Mouse (Mus musculus): ENCODE measurements at regions not wholly inside any gene's neighbourhood (a gene's known extent, or its start where the extent isn't known, plus 50 kb on each side); places are given as distances from the start of the nearest gene placed in this dataset.

DNA sequence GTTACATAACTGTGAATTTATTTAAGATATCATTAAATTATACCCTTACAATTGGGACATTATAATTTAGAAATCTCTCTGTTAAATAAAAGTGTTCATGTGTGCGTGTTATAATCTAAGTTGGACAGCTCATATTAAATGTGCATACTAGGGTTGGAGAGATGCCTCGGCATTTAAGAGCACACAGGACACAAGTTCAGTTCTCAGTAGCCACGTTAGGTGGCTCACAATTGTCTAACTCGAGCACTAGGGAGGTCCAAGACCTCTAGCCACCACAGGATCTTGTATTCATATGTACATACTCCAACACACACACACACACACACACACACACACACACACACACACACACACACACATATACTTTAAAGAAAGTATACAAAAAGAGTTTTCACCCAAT, 56.0 kb downstream of the Foxf2 start:
- DNase-seq (ENCODE audit: low spot score) = no peak

DNA sequence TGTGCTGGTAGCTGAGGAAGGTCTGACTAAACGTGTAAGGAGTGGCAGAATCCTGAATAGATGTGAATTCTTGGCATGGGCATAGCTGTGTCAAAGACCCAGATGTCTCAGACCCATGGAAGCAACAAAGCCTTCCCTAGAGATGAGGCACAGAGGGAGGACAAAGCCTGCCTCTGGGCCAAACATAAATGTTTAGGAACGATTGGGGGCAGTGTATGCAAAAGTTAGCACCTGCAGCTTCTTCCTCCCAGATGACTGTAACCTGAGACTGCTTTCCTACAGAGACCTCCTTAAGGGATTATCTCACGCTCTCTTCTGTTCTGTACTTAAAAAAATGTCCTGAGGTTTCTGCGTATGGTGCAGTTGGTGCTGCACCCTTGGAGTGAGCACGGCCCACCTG, 57.7 kb downstream of the Foxf2 start:
- no peak for DNase-seq (ENCODE audit: low spot score)

DNA sequence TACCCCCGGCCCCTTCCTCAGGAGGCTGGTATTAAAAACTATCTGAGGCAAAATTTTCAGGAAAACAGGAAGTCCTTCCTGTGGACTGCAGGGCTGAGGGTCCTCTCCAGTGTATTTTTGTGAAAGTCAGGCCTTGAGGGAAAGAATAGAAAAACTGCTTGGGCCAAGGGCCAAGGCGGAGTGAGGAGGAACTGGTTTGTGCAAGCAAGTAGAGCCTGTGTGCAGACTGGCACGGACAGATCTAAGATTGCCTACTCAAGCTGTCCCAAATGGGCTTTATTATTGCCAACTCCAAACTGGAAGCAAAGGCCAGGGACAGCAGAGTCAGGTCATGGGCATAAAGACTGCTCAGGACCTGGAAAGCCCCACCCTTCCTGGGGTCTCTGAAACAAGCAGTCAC, 62.9 kb downstream of the Foxf2 start:
- no peak for DNase-seq (ENCODE audit: low spot score)

DNA sequence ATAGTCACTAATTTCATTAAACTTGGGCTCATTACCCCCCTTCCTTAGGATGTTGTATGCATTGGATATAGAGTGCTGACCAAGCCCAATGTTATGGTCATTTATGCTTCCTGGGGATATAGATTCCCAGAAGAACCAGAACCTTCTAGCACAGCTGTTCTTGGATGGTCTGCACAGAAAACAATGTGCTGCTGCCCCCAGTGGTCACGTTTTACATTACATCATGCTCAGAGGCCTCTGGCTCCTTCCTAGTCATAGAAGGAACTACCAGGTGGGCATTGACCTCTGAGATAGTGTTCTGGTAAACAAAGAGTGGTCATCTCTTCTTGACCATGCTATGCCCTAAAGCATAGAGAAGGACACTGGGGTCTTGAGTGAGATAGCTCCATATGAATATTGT, 63.7 kb downstream of the Foxf2 start:
- DNase-seq (ENCODE audit: low spot score) = peak; percentile 6

DNA sequence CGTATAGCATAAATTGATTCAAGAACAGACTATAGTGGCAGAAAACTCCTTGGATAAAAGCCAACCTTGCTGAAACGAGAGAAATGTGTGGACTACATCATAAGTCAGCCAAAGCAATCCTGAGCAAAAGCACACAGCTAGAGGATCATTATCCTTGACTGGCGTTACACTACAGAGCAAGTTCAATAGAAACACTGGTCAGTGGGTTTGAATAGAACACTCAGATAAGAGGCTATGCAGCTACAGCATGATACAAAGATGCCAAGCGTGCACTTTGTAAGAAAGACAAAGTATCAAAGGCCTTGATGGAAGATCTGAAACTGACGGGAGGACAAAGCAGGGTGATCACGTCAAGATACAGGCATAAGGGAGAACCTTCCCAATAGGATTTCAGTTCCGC, 70.1 kb downstream of the Foxf2 start:
- no peak for DNase-seq (ENCODE audit: low spot score)

DNA sequence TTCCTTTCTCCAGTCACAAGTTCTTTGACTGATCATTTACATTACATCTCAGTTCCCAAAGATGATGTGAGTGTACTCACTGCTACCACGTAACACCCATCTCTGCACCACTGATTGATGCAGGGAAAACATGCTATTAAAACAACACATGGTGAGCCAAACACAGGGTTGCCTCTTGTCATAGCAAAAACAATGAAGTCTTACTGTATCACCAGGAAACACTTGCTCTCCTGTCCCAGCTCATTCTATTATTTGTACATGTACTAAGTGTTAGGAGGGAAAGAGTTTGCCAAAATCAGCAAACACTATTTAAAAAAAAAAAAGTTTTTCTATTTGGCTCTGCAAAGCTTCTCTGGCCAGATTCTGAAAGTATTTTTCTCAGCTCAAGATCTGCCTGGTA, 78.6 kb downstream of the Foxf2 start:
- no peak for DNase-seq (ENCODE audit: low spot score)

DNA sequence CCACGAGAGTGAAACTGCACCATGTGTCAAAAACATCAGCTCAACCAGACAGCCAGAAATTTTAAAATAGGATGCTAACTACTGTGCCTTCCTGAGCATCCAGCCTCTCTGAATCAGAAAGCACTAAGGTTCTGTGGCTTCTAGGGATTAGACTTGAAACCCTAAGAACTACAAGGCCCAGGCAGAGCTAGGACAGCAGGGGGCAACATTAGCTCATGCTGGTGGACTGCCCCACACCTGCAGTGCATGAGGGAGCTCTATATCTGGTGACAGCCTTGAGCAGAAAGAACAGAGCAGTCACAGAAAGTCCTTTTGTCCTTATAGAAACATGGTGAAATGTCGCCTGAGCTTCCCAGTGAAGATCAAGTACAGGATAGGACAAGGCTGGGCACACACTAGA, 79.8 kb downstream of the Foxf2 start:
- DNase-seq (ENCODE audit: low spot score) = no peak

DNA sequence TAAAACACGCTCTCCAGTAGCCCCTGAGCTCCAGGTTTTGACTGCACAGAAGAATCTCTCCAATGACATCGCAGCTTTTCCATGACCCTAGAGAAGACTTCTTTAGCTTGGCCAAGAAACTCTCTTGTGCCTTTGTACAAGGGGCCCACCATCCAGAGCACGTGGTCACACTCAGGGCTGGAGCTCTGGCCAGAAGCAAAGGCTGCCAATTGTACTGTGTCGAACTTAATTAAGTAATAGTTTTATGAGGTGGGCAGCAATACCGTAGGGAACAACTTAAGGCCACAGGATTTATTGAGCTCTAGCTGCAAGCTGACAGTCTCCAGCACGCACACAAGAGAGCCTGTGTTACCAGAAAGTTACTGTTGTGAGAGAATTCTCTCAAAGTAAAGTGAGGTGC, 85.1 kb downstream of the Foxf2 start:
- DNase-seq (ENCODE audit: low spot score) = no peak

DNA sequence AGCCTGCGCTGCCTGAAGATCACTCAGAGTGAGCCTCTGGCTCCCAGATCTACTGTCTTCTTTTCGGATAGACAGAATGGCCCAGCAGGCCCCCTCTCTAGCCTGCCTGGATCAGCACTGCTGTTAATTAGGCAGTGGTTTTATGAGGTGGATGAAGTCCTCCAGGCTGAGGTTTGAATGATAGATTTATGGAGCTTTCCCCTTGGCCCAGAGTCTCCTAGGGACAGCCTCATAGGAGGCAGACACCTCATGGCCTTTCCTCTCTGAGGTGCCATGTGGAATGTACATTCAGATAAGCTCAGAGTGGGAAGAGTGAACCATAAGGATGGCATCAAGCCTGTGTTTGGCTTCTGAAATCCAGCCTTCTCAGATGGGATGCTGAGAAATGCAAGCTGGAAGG, 90.1 kb downstream of the Foxf2 start:
- DNase-seq (ENCODE audit: low spot score) = no peak

DNA sequence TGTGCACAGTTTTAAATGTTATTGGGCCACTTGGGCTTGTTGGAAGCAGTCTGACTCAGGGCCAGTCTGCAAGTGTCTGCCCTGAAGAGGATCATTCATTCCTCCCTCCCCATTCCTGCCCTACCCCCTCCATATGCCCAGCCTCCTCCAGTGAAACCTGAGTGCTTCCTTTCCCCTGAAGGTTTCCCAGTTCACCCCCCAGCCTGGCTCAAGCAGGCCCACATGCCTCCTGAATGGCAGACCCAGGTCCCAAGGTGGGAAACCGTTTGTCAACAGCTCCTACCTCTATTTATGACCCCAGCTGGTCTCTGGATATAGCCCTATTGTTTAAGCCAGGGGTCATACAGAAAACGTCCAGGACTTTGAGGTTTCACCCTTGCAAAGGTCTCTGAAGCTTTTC, 89.7 kb upstream of the Foxc1 start:
- DNase-seq (ENCODE audit: low spot score) = no peak

DNA sequence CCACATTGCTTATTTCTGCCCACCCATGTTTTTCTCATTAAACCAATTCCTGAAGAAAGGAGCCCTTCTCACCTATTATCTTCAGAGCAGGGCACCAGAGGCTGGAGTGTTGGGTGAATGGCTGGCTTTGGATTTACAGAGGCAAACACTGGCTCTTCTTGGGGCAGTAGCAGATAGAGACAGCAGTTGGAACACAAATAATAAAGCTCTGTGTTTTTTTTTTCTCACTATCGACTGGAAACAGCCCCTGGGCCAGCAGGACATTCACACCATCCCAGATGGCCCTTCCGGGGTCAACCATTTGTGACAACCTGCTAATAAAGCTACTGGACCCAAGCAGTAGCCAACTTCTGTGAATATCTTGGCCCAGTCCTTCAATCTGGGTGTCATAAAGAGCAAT, 85.7 kb upstream of the Foxc1 start:
- DNase-seq (ENCODE audit: low spot score) = no peak

DNA sequence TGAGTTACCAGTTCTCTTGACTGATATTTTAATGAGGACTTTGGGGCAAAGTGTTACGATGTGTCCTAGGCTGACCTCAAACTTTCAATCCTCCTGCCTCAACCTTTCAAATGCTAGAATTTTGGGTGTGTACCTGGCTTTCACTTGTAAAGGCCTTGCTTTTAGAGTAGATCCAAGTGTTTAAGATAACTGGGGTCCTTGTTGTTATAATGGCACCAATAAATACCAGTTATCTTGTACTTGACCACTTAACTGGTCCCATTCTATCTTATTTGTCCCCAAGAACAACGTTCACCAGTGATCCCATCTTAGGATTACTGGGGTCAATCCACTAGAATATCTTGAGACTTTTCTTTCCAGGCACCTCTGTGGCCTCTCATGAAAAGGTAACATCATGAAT, 77.6 kb upstream of the Foxc1 start:
- DNase-seq (ENCODE audit: low spot score) = no peak

DNA sequence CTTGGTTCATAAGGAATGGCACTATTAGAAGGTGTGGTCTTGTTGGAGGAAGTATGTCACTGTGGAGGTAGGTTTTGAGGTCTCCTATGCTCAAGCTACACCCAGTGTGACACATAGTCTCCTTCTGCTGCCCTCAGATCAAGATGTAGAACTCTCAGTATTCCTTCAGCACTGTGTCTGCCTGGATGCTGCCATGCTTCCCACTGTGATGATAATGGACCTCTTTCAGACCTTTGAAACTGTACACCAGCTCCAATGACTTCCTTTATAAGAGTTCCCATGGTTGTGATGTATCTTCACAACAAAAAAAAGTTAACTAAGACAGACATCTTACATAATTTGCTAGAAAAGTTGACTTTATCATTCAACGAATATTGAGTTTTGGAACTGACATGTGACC, 60.2 kb upstream of the Foxc1 start:
- no peak for DNase-seq (ENCODE audit: low spot score)
